Mouse (Mus musculus): ENCODE results near the gene Uaca. TPM values are rescaled to one million over a fixed set of nuclear protein-coding genes. Genes with fewer than 3 reads are reported as not detected.

Gene Uaca
- polyA plus RNA-seq, 1 experiment from 2014 or later: 18.4 TPM

DNA sequence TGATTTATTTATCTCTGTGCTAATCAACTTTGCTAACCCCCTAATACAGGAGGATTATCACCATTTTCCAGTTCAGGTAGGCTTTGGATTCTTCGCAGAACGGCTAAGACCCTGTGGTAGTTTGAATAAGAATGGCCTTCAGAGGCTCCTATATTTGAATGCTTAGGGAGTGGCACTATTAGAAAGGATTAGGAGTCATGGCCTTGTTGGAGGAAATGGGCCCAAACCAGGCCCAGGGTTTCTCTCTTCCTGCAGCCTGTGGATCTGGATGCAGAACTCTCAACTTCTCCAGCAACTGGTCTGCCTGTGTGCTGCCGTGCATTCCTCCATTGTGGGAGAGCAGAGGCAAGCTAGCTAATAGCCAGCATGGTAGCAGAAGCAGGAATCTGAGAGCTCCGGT is 27.2 kb downstream of the Uaca start:
- no peak overlapping the region for H3K4me3 ChIP-seq
- no peaks in the 10 kb centered on the region for H3K4me1 ChIP-seq (replicated peaks)
- 91% methylated on average over 4 of the region's 4 CpGs for WGBS
- H3K9me3 ChIP-seq: no peaks in the 10 kb centered on the region
- no peak for ATAC-seq (ENCODE audit: low FRiP score, low read depth)
- H3K27me3 ChIP-seq: no peaks in the 10 kb centered on the region
- H3K36me3 ChIP-seq: no peaks in the 10 kb centered on the region
- H3K9ac ChIP-seq: no peak overlapping the region
- H3K4me2 ChIP-seq: no peak overlapping the region
- H3K27ac ChIP-seq (replicated peaks): no peak overlapping the region

GRCm38 (mm10) chr9:60822681-60823080 is 28.3 kb downstream of the Uaca start:
- H3K9ac ChIP-seq: no peak overlapping the region
- H3K27ac ChIP-seq (replicated peaks): no peak overlapping the region
- H3K9me3 ChIP-seq: no peaks in the 10 kb centered on the region
- H3K27me3 ChIP-seq: no peaks in the 10 kb centered on the region
- no peak overlapping the region for H3K4me2 ChIP-seq
- WGBS: 89% methylated on average over 6 of the region's 6 CpGs
- H3K4me3 ChIP-seq: no peak overlapping the region
- H3K4me1 ChIP-seq (replicated peaks): no peaks in the 10 kb centered on the region
- no peaks in the 10 kb centered on the region for H3K36me3 ChIP-seq
- ATAC-seq (ENCODE audit: low FRiP score, low read depth): no peak

DNA sequence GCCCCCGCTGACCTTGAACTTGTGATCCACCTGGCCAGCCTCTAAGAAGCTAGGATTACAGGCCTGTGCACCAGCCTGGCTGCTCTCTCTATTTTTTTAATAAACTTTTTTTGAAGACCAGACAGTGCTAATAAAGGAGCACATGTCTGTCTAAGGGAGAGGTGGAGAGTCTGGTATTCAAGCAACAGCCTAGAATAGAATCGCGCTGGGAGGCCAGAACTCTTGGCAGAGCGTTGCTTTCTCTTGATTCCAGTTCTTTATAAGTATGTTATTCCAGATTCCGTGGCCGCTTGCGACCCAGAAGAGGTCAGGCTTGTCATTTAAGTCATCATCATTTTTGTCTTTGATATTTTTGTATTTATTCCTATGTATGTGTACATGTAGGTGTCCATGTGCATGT is 31.2 kb downstream of the Uaca start:
- H3K27ac ChIP-seq (replicated peaks): no peak overlapping the region
- no peak overlapping the region for H3K4me3 ChIP-seq
- H3K27me3 ChIP-seq: no peaks in the 10 kb centered on the region
- no peaks in the 10 kb centered on the region for H3K4me1 ChIP-seq (replicated peaks)
- no peaks in the 10 kb centered on the region for H3K9me3 ChIP-seq
- H3K4me2 ChIP-seq: no peak overlapping the region
- ATAC-seq (ENCODE audit: low FRiP score, low read depth): no peak
- 93% methylated on average over 7 of the region's 7 CpGs for WGBS
- no peak overlapping the region for H3K9ac ChIP-seq
- no peaks in the 10 kb centered on the region for H3K36me3 ChIP-seq

DNA sequence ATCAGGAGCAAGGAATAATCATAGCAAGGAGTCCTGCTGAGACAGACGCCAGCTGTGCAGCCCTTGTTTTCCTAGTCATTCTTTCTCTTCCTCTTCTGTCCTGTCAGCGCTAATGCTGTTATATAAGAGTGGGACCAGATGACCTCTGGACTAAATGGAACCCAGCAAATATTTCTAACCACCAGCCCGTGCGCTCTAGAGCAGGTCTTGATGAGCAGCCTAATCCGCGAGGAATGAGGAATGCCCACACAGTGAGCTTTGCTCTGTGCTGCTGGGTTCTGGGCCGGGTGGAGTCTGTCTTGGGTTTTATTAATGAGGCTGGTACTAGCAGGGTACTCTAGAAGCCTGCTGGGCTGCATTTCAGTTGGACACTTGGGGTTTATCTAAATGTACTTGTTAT is 32.4 kb downstream of the Uaca start:
- no peak for ATAC-seq (ENCODE audit: low FRiP score, low read depth)
- Histone ChIP-seq H3K4me2 (no peak overlapping the region), H3K4me3 (no peak overlapping the region), H3K36me3 (no peaks in the 10 kb centered on the region), H3K9me3 (no peaks in the 10 kb centered on the region), H3K9ac (no peak overlapping the region), H3K27me3 (no peaks in the 10 kb centered on the region), H3K4me1 (replicated peaks) (no peaks in the 10 kb centered on the region), H3K27ac (replicated peaks) (no peak overlapping the region)
- WGBS: 77% methylated on average over 7 of the region's 7 CpGs

DNA sequence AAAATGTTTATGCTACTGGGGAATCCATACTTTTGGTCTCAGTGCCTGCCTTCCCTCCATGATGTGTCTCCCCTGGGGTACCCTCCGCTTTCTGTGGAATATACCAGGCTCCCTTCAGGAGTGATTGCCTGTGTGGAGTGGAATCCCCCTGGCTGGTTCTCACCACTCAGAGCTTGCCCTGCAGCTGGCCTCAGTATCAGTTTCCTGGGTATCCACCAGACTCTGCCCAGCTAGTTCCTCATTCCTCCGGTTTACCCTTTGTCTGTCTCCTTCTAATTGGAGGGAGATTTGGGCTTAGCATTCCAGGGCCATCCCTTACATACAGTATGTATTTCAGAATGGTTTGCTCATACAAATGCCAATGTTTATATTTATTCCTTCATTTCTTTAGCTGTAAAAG is 33.9 kb downstream of the Uaca start:
- Histone ChIP-seq H3K4me1 (replicated peaks) (no peaks in the 10 kb centered on the region), H3K4me2 (no peak overlapping the region), H3K27ac (replicated peaks) (no peak overlapping the region), H3K36me3 (no peaks in the 10 kb centered on the region), H3K9ac (no peak overlapping the region), H3K4me3 (no peak overlapping the region), H3K27me3 (no peaks in the 10 kb centered on the region), H3K9me3 (no peaks in the 10 kb centered on the region)
- WGBS: 85% methylated on average over 2 of the region's 2 CpGs
- ATAC-seq (ENCODE audit: low FRiP score, low read depth): no peak

DNA sequence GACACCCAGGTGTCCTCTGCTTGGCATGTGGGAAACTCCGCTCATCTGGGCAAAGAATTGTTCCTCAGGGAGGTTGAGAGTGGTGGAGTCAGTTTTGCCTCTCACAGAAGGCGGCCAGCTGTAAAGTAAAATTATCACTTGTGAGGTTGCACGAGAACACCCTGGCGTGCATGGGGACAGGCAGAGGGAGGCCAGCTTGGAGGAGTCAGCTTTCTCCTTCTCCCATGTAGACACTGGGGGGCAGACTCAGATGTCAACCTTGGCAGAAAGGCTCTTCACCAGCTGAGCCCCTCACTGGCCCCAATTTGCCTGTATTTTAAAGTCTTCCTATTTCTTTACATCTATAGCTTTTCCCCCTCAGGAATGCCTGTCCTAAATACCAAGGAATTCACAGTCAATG is 35.3 kb downstream of the Uaca start:
- Histone ChIP-seq H3K9me3 (no peaks in the 10 kb centered on the region), H3K36me3 (no peaks in the 10 kb centered on the region), H3K4me2 (no peak overlapping the region), H3K4me3 (no peak overlapping the region), H3K27ac (replicated peaks) (no peak overlapping the region), H3K9ac (no peak overlapping the region), H3K4me1 (replicated peaks) (no peaks in the 10 kb centered on the region), H3K27me3 (no peaks in the 10 kb centered on the region)
- WGBS: 82% methylated on average over 4 of the region's 4 CpGs
- no peak for ATAC-seq (ENCODE audit: low FRiP score, low read depth)

GRCm38 (mm10) chr9:60830079-60830478 is 35.7 kb downstream of the Uaca start:
- no peak overlapping the region for H3K4me2 ChIP-seq
- WGBS: 84% methylated on average over 3 of the region's 3 CpGs
- no peaks in the 10 kb centered on the region for H3K36me3 ChIP-seq
- H3K27ac ChIP-seq (replicated peaks): no peak overlapping the region
- no peaks in the 10 kb centered on the region for H3K27me3 ChIP-seq
- no peaks in the 10 kb centered on the region for H3K9me3 ChIP-seq
- no peaks in the 10 kb centered on the region for H3K4me1 ChIP-seq (replicated peaks)
- no peak overlapping the region for H3K4me3 ChIP-seq
- H3K9ac ChIP-seq: no peak overlapping the region
- no peak for ATAC-seq (ENCODE audit: low FRiP score, low read depth)

DNA sequence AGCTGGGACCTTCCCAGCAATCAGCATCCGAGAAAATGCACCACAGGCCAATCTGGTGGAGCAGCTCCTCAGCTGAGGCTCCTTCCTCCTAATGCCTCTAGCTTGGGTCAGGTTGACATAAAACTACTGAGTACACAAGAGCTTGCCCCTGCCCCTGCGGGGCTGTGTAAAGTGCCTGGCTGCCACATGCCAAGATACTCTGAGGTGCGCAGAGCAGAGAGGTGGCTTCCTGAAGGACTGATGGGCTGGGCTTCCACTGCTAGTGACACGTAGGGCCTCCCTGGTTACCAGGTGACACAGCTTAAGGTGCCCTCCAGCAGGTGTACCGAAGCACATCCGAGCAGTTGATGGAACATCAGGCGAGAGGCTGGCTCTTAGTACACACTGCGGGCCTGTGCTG is 37.9 kb downstream of the Uaca start:
- H3K9me3 ChIP-seq: no peaks in the 10 kb centered on the region
- H3K27ac ChIP-seq (replicated peaks): no peak overlapping the region
- no peaks in the 10 kb centered on the region for H3K36me3 ChIP-seq
- no peak overlapping the region for H3K4me2 ChIP-seq
- no peaks in the 10 kb centered on the region for H3K27me3 ChIP-seq
- H3K4me1 ChIP-seq (replicated peaks): 0 out of 2 replicates have a peak, but pooled peaks cover 3% of the 10 kb centered on the region
- ATAC-seq (ENCODE audit: low FRiP score, low read depth): no peak
- no peak overlapping the region for H3K4me3 ChIP-seq
- WGBS: 93% methylated on average over 8 of the region's 8 CpGs
- no peak overlapping the region for H3K9ac ChIP-seq

GRCm38 (mm10) chr9:60836151-60836550 is 41.8 kb downstream of the Uaca start:
- H3K9ac ChIP-seq: no peak overlapping the region
- no peak overlapping the region for H3K27ac ChIP-seq (replicated peaks)
- H3K4me2 ChIP-seq: no peak overlapping the region
- no peak for ATAC-seq (ENCODE audit: low FRiP score, low read depth)
- peaks cover 16% of the 10 kb centered on the region for H3K4me1 ChIP-seq (replicated peaks)
- H3K36me3 ChIP-seq: no peaks in the 10 kb centered on the region
- 60% methylated on average over 5 of the region's 5 CpGs for WGBS
- no peaks in the 10 kb centered on the region for H3K9me3 ChIP-seq
- no peak overlapping the region for H3K4me3 ChIP-seq
- H3K27me3 ChIP-seq: no peaks in the 10 kb centered on the region

GRCm38 (mm10) chr9:60837078-60837448 is 42.7 kb downstream of the Uaca start:
- Histone ChIP-seq H3K27ac (replicated peaks) (no peak overlapping the region), H3K9ac (no peak overlapping the region), H3K4me1 (replicated peaks) (peaks cover 16% of the 10 kb centered on the region), H3K4me2 (peak overlapping the region; percentile 49; the same call in 1 of the 2 replicates), H3K36me3 (no peaks in the 10 kb centered on the region), H3K27me3 (no peaks in the 10 kb centered on the region), H3K9me3 (no peaks in the 10 kb centered on the region), H3K4me3 (no peak overlapping the region)
- ATAC-seq (ENCODE audit: low FRiP score, low read depth): no peak
- 54% methylated on average over 4 of the region's 4 CpGs for WGBS

- H3K9ac ChIP-seq: no peak overlapping the region
- ATAC-seq (ENCODE audit: low FRiP score, low read depth): no peak
Observed at GRCm38 (mm10) chr9:60837449-60838141, 43.3 kb downstream of the Uaca start.

DNA sequence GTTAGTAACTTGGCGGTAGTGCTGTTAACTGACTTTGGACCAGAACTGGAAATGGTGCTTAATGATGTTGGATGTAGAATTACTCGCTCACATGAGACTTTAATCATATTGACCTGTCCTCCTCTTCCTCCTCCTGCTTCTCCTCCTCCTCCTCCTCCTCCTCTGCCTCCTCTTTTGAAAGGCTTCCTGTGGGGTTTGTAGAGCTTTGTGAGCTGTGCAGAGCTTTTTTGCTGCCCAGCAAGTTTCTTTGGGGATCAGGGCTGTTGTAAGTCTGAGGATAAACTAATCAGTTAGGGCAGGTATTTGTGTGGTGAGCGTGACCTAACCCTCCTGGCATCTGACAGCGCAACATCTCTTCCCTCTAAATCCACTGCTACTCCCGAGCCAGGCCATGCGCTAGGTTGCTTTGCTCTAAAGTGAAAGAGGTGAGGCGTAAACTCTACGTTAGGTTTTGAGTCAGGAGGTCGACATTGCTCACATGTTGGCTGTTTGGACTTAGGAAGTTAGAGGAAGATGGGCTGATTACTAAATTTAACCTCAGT is 44.1 kb downstream of the Uaca start:
- 41% methylated on average over 9 of the region's 9 CpGs for WGBS
- H3K4me1 ChIP-seq (replicated peaks): peaks cover 16% of the 10 kb centered on the region
- no peak overlapping the region for H3K4me3 ChIP-seq
- no peaks in the 10 kb centered on the region for H3K36me3 ChIP-seq
- no peaks in the 10 kb centered on the region for H3K9me3 ChIP-seq
- H3K9ac ChIP-seq: no peak overlapping the region
- peak overlapping the region; percentile 49 for H3K4me2 ChIP-seq
- H3K27me3 ChIP-seq: no peaks in the 10 kb centered on the region
- no peak overlapping the region for H3K27ac ChIP-seq (replicated peaks)
- ATAC-seq (ENCODE audit: low FRiP score, low read depth): no peak

More at GRCm38 (mm10) chr9:60837449-60838141, 43.3 kb downstream of the Uaca start:
- Histone ChIP-seq H3K4me1 (replicated peaks) (peaks cover 16% of the 10 kb centered on the region), H3K27me3 (no peaks in the 10 kb centered on the region), H3K27ac (replicated peaks) (peak overlapping the region; percentile 41; the same call in 1 of the 2 replicates), H3K4me3 (peak overlapping the region; percentile 17; the same call in 1 of the 2 replicates), H3K4me2 (peak overlapping the region; percentile 49), H3K36me3 (no peaks in the 10 kb centered on the region), H3K9me3 (no peaks in the 10 kb centered on the region)
- WGBS: 5% methylated on average over 20 of the region's 20 CpGs

DNA sequence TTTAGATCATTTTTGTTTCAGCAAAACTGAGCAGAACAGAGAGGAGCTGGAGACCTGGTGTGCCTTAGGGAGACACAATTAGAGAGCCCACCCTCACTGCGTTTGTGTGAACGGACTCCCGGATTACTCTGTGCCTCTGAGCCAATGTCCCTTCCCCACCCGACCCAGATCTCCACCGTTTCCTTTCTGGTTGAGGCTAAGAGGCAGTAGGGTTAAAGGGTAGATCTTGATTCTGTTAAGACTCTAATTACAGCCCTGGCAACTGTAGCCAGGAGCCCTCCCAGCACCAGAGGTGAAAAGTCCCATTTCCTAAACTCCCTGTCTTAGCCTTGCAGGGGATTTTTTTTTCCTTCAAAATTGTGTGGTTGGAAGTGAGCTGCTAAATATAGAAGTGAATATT is 47.1 kb downstream of the Uaca start:
- Histone ChIP-seq H3K4me3 (no peak overlapping the region), H3K36me3 (no peaks in the 10 kb centered on the region), H3K27ac (replicated peaks) (no peak overlapping the region), H3K4me2 (no peak overlapping the region), H3K4me1 (replicated peaks) (peaks cover 16% of the 10 kb centered on the region), H3K9me3 (no peaks in the 10 kb centered on the region), H3K9ac (no peak overlapping the region), H3K27me3 (no peaks in the 10 kb centered on the region)
- ATAC-seq (ENCODE audit: low FRiP score, low read depth): no peak
- 49% methylated on average over 5 of the region's 5 CpGs for WGBS

All from hindbrain, embryonic 15.5 days (tissue).